Mouse (Mus musculus) bone marrow, adult 2 months (tissue): ENCODE measurements around the gene Eif4ebp2.

ENCODE experiments used
- CTCF ChIP-seq: fragments of 200-500 bp; IDR thresholded peaks from 2 replicates; pipeline ENCODE4 v1.5.1; 2011; ENCODE audit warnings: low read length, control low read depth; ENCODE audit not compliant: control insufficient read depth, insufficient read depth
- POLR2A ChIP-seq: fragments of 200-500 bp; IDR thresholded peaks from 2 replicates; pipeline ENCODE4 v1.6.1; 2011; ENCODE audit warnings: low read depth, mild to moderate bottlenecking, control low read depth, low read length, borderline replicate concordance; ENCODE audit not compliant: control insufficient read depth

DNA sequence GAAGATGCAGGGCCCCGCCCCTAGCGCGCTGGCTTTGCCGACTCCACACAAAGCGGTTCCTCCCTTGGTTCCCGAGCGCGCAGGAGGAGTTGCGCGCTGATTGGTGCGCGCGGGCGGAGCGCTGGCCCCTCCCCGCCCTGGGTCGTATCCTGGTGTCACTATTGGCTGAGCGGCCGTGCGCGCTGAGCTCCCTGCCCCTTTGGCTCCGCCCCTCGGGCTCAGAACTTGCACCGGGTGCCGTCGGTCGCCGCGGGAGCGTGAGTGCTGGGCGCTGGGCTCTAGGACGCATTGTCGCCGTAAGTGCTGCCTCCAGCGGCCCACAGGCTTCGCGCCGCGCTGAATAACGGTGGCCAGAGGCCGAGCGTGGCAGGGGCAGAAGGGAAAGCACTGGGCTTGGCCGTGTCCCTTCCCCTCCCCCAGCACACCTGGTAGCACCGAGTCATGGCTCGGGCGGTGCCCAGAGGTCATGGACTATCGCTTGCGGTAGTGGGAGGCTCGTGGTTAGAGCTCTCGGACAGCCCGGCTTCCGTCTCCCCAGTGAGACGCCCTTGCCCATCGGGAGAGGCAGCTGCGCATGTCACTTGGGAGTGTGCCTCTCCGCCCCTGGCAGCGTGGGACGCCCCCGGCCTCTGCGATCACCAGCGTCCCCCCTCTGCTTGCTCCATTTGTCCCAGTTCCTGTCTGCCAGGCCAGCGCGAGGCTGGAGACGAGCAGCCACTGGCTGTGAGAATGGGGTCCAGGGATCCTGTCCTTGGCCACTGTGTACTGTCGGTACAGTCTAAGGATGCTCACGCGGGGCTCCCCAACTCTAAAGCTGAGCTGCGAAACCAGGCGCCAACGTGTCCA lies 23.4 kb upstream of the Eif4ebp2 start, which contains the start of gene Lrrc20:
- no peak; the same call in 1 of the 2 replicates for TF ChIP-seq CTCF
- peak; percentile 75; the same call in 1 of the 2 replicates for TF ChIP-seq POLR2A
